Mouse (Mus musculus): ENCODE results near the gene Mfap1b.

DNA sequence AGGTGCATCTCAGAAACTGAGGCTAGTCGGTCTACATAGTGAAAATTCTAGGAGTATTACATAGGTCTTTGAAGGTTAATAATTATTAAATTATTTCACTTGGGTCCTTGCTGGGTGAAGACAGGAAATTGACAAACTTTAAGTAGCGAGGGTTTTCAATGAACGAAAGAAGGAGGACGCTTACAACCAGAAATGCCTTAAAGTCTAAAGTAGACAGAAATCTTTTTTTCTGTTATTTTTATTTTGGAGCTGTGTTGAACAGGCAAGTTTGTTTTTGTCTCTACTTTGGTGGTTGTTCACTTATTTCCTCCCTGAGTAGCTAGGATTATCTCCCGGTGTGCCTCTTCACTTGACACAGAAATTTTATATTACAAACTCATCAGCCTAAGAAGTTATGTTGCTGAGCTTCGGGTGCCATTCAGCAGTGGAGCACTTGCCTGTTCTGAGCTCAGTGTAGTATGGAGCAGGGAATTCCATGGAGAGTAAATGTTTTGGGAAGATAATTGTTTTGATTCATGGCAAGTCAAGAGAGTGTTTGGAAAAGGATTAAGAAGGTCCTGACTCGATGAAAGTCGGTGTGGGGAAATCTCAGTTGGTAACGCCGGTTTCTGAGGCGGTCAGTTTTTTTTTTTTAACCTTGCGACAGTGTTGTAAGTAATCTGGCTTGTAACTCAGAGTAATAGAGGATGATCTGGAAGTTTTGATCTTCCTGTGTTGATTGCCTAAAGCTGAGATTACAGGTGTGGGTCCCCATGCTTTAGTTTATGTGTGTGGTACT, 33.5 kb upstream of the Mfap1b start:
- TF ChIP-seq POLR2A (IDR thresholded peaks at IDR 0.05; ENCODE audit: control insufficient read depth in 1 of 2, insufficient read depth in 1 of 2, low read depth in 1 of 2, low read length in 2 of 2, poor library complexity in 1 of 2) (no peak), ZKSCAN1 (IDR thresholded peaks at IDR 0.05; ENCODE audit: low read depth, low read length) (no peak), CTCF (IDR thresholded peaks at IDR 0.05 in 2 of 3, conservative IDR thresholded peaks at IDR 0.05 in 1 of 3; ENCODE audit: control insufficient read depth in 1 of 3, insufficient read depth in 1 of 3, low read depth in 2 of 3, low read length in 3 of 3, poor library complexity in 1 of 3, severe bottlenecking in 1 of 3) (no peak), CHD1 (IDR thresholded peaks at IDR 0.05; ENCODE audit: low read depth, low read length) (no peak), KAT2A (conservative IDR thresholded peaks at IDR 0.05; ENCODE audit: low read depth, low read length) (no peak), TBP (IDR thresholded peaks at IDR 0.05; ENCODE audit: low read depth, low read length) (no peak), EP300 (IDR thresholded peaks at IDR 0.05; ENCODE audit: low read depth in 1 of 2, low read length in 2 of 2) (no peak), SIN3A (IDR thresholded peaks at IDR 0.05; ENCODE audit: low read length) (no peak), MAFK (IDR thresholded peaks at IDR 0.05; ENCODE audit: borderline replicate concordance, low read depth, low read length) (no peak), ELF1 (IDR thresholded peaks at IDR 0.05; ENCODE audit: low read depth, low read length) (no peak)

Measured in MEL (cell line).